Mouse (Mus musculus) layer of hippocampus, adult 2 months (tissue): Measurements from ENCODE around the gene Fhdc1. TPM values are rescaled to one million over a fixed set of nuclear protein-coding genes. Genes with fewer than 3 reads are reported as not detected.

Experiments used
- DNase-seq, 2 experiments: peaks; one replicate each; pipeline ENCODE4 v3.0.0; 2022; ENCODE audit warnings: low spot score in 2 of 2
- H3K27ac ChIP-seq: fragments of 200-600 bp; 2 replicates; pipeline ENCODE4 v1.8.1; 2022
- H3K4me3 ChIP-seq: fragments of 200-600 bp; 2 replicates; pipeline ENCODE4 v1.8.1; 2022; ENCODE audit warnings: mild to moderate bottlenecking
- CTCF ChIP-seq: fragments of 200-600 bp; conservative IDR thresholded peaks from 2 replicates; pipeline ENCODE4 v1.8.1; 2022; ENCODE audit warnings: antibody characterized with exemption, mild to moderate bottlenecking, moderate library complexity
- total RNA-seq, 2 experiments: library from RNA; stranded (reverse); gene quantifications; 2 replicates each; pipeline ENCODE4 v1.2.3; 2021

The Fhdc1 gene
- total RNA-seq, 2 experiments from 2014 or later, result 1.7 to 2.2 TPM

DNA sequence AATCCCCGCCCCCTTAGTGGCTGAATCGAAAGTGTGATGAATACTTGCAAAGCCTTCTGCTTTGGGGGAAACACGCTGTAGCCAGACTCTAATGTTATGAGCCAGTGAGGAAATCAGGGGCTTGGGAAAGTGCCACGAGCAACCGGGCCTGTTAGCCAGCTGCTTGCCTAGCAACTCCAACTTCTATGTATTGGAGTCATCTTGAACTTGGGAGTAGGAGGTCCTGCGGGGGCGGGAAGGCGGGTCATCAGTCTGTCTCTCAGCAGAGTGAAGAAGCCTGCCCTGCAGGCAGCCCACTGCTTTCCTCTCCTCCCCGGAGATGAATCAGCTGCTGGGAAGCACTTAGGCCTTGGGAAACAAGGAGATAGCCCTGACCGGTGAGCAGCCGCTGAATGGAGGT is 42.1 kb downstream of the Fhdc1 start:
- H3K4me3 ChIP-seq, result no peak overlapping the region
- no peak overlapping the region; the same call in 1 of the 2 replicates for H3K27ac ChIP-seq
- TF ChIP-seq CTCF, result no peak
- DNase-seq, result peak; percentile 32 to 44

GRCm38 (mm10) chr3:84436947-84437346 is 43.3 kb downstream of the Fhdc1 start:
- Histone ChIP-seq H3K4me3 (no peak overlapping the region), H3K27ac (no peak overlapping the region)
- DNase-seq, result no peak
- TF ChIP-seq CTCF, result no peak

GRCm38 (mm10) chr3:84435288-84436043 is 44.8 kb downstream of the Fhdc1 start:
- TF ChIP-seq CTCF, result no peak
- no peak for DNase-seq
- Histone ChIP-seq H3K4me3 (no peak overlapping the region), H3K27ac (no peak overlapping the region)

- TF ChIP-seq CTCF, result no peak
- DNase-seq, result no peak
- Histone ChIP-seq H3K27ac (no peak overlapping the region), H3K4me3 (no peak overlapping the region)
Measured at GRCm38 (mm10) chr3:84432797-84433445, 47.3 kb downstream of the Fhdc1 start.

- H3K27ac ChIP-seq, result no peak overlapping the region
- no peak for TF ChIP-seq CTCF
- no peak for DNase-seq
- no peak overlapping the region for H3K4me3 ChIP-seq
Measured at GRCm38 (mm10) chr3:84431257-84431656, 49.0 kb downstream of the Fhdc1 start.

- H3K27ac ChIP-seq, result no peak overlapping the region
- no peak overlapping the region for H3K4me3 ChIP-seq
- DNase-seq, result no peak
- no peak for TF ChIP-seq CTCF
Measured at GRCm38 (mm10) chr3:84430152-84430551, 50.1 kb downstream of the Fhdc1 start.

DNA sequence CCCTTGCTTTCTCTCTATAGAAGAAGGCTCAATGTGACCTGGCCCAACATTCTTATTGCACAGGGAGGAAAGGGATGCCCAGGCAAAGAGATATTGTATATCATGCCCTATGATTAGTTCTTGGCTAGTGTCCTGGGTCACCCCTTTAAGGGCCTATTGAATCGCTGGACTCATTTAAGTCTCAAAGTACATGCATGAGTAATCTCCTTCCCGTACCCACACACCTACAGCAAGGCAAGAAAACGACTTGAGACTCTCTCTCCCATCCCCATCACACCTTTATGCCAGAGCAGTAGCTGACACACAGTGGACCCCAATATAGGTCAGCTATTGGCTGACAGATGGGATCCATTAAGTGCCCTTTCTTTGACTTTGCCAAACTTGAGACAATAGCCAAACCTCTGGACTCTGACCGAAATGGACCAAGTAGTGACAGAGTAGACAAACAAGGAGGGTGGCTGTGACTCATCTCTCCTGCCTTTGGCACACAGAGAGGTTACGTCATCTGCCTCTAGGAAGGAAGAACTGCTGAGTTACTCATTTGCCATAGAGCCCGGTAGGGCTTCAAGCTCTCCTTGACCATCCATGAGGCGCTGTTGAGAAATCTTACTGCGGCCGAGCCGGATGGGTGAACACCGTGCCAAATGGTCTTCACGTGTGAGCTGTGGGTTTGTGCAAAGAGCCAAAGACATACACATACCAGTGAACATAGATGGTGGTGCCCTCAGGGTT is 51.1 kb downstream of the Fhdc1 start:
- no peak for DNase-seq
- no peak overlapping the region for H3K27ac ChIP-seq
- H3K4me3 ChIP-seq, result no peak overlapping the region
- no peak for TF ChIP-seq CTCF

GRCm38 (mm10) chr3:84427779-84428178 is 52.5 kb downstream of the Fhdc1 start:
- TF ChIP-seq CTCF, result no peak
- DNase-seq, result no peak

DNA sequence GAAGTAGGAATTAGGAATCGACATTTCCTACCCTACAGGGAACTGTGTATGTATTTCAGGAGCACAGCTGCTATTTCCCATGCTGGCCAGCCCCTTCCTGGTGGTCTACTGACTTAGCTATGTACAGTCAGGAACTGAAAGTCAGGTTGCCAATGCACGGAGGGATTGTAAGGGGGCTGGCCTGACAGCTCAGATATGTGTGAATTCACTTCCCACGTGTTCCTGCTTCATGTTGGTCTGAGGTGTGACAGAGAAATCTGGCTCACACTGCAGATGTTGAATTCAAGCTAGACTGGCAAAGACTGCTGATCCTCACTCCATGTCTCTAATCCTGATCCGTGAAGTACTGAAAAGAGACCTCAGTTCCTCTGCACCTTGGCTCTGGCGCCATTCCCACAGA is 57.9 kb downstream of the Fhdc1 start:
- no peak for DNase-seq
- Histone ChIP-seq H3K4me3 (no peak overlapping the region), H3K27ac (no peak overlapping the region)
- TF ChIP-seq CTCF, result no peak

More at GRCm38 (mm10) chr3:84427779-84428178, 52.5 kb downstream of the Fhdc1 start:
- no peak overlapping the region for H3K4me3 ChIP-seq
- no peak overlapping the region for H3K27ac ChIP-seq

DNA sequence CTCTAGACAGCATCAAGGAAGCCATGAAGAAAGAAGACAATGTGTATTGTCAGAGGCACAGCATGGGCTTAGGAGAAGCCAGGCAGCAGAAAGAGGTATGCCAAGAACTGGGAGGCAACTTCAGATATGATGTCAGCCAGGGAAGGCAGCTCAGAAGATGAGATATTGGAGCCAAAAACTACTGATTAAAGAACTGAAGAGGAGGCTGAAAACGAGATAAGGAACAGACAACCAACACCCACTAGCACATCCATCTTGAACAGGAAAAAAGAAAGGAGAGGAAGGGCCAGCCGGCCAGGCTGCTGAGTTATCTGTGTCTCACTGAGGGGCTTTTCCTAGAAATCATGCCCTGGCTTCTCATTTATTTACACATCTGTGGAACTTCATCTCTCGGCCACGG is 66.4 kb downstream of the Fhdc1 start:
- TF ChIP-seq CTCF, result no peak
- Histone ChIP-seq H3K4me3 (no peak overlapping the region), H3K27ac (no peak overlapping the region)
- DNase-seq, result no peak

DNA sequence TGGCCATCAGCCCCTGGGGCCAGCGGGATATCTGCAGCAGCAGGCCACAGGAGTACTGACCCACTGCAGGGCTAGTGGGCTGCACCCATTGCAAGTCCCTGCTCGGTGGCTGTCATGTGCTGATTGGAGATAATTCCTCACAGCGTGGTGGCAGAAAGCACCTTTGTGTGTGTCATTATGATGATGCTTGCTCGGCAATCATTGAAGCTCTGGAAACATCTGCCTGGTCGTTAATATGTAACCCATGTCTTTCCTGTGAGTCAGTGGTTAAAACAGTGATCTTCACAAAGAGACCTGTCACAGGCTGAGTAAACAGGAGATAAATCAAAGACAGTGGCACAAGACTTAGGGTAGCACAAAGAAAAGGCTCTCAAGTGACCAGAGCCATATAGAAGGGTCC is 67.3 kb downstream of the Fhdc1 start:
- no peak overlapping the region for H3K27ac ChIP-seq
- no peak overlapping the region for H3K4me3 ChIP-seq
- no peak for DNase-seq
- no peak for TF ChIP-seq CTCF

DNA sequence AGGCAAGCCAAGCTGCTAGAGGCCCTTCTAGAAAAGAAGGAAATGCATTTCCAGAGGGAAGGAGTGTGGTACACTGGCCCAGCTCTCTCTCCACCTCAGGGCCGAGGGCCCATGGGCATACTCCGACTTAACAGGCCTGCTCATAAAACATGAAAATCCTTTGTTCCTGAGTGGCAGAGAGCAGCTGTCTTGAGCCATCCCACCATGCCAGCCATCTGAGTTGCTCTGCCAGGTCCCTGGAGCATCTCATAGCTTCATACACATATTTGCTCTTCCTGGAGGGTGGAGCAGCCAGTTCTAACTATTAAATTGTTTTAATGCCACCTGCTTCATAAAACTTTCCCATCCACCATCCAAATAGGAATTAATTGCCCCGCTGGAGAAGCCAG is 70.8 kb downstream of the Fhdc1 start:
- TF ChIP-seq CTCF, result no peak
- no peak for DNase-seq
- Histone ChIP-seq H3K4me3 (no peak overlapping the region), H3K27ac (no peak overlapping the region)

- H3K27ac ChIP-seq, result no peak overlapping the region
- no peak for TF ChIP-seq CTCF
- H3K4me3 ChIP-seq, result no peak overlapping the region
- no peak for DNase-seq
Measured at GRCm38 (mm10) chr3:84408756-84409473, 71.3 kb downstream of the Fhdc1 start.
